Mouse (Mus musculus): ENCODE measurements at regions not wholly inside any gene's neighbourhood (a gene's known extent, or its start where the extent isn't known, plus 50 kb on each side); places are given as distances from the start of the nearest gene placed in this dataset.

GRCm38 (mm10) chr10:118501571-118501970 lies 60.7 kb downstream of the Ifng start:
- WGBS = 88% methylated on average over 3 of the region's 3 CpGs
- H3K4me1 ChIP-seq = no peaks in the 10 kb centered on the region
- H3K4me2 ChIP-seq (replicated peaks) = no peak overlapping the region
- no peak overlapping the region for H3K4me3 ChIP-seq
- no peaks in the 10 kb centered on the region for H3K36me3 ChIP-seq
- no peak overlapping the region for H3K27ac ChIP-seq (replicated peaks)
- no peak overlapping the region for H3K9ac ChIP-seq (replicated peaks)
- ATAC-seq (replicated peaks) = no peak
- no peaks in the 10 kb centered on the region for H3K9me3 ChIP-seq
- no peaks in the 10 kb centered on the region for H3K27me3 ChIP-seq

GRCm38 (mm10) chr10:118504811-118505210 lies 64.0 kb downstream of the Ifng start:
- Histone ChIP-seq H3K4me2 (replicated peaks) (no peak overlapping the region), H3K36me3 (no peaks in the 10 kb centered on the region), H3K27ac (replicated peaks) (no peak overlapping the region), H3K27me3 (no peaks in the 10 kb centered on the region), H3K9ac (replicated peaks) (no peak overlapping the region), H3K4me1 (no peaks in the 10 kb centered on the region), H3K9me3 (no peaks in the 10 kb centered on the region), H3K4me3 (no peak overlapping the region)
- 0 out of 2 replicates have a peak, but pooled peaks have one; percentile 6 for ATAC-seq (replicated peaks)
- WGBS = 35% methylated on average over 4 of the region's 4 CpGs

DNA sequence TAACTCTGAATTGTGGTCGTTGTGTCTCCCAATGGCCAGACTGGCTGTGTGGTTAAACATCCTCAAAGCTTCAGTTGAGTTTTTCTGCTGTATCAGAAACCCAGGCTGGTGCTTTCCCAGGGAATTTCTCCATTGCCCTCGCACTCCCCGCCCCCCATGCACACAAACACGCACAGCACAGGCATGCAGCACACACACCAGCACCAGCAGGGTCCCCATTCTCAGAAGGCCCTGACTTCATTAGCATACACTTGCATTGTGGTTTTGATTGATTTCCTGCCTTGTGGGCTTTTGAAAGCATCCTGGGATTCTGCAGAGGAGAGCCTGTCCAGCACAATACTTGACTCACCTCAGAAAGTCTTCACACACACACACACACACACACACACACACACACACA lies 65.3 kb downstream of the Ifng start:
- H3K27me3 ChIP-seq = no peaks in the 10 kb centered on the region
- no peaks in the 10 kb centered on the region for H3K9me3 ChIP-seq
- ATAC-seq (replicated peaks) = no peak

GRCm38 (mm10) chr10:118507630-118508029 lies 66.8 kb downstream of the Ifng start:
- Histone ChIP-seq H3K4me2 (replicated peaks) (no peak overlapping the region), H3K9me3 (no peaks in the 10 kb centered on the region), H3K36me3 (no peaks in the 10 kb centered on the region), H3K4me1 (no peaks in the 10 kb centered on the region), H3K4me3 (no peak overlapping the region), H3K27ac (replicated peaks) (no peak overlapping the region), H3K9ac (replicated peaks) (no peak overlapping the region), H3K27me3 (no peaks in the 10 kb centered on the region)
- no peak; the same call in 1 of the 2 replicates for ATAC-seq (replicated peaks)
- WGBS = 55% methylated on average over 2 of the region's 2 CpGs

More for the DNA sequence above, 65.3 kb downstream of the Ifng start:
- H3K27ac ChIP-seq (replicated peaks) = no peak overlapping the region
- no peaks in the 10 kb centered on the region for H3K4me1 ChIP-seq
- no peaks in the 10 kb centered on the region for H3K36me3 ChIP-seq
- no peak overlapping the region for H3K9ac ChIP-seq (replicated peaks)
- no peak overlapping the region for H3K4me3 ChIP-seq
- no peak overlapping the region for H3K4me2 ChIP-seq (replicated peaks)
- 35% methylated on average over 4 of the region's 4 CpGs for WGBS

- Histone ChIP-seq H3K4me1 (no peaks in the 10 kb centered on the region), H3K27ac (replicated peaks) (no peak overlapping the region), H3K4me3 (no peak overlapping the region), H3K4me2 (replicated peaks) (no peak overlapping the region), H3K9me3 (no peaks in the 10 kb centered on the region), H3K27me3 (no peaks in the 10 kb centered on the region), H3K36me3 (no peaks in the 10 kb centered on the region), H3K9ac (replicated peaks) (no peak overlapping the region)
- 91% methylated on average over 3 of the region's 3 CpGs for WGBS
- ATAC-seq (replicated peaks) = no peak
These were observed 76.0 kb downstream of the Ifng start for GRCm38 (mm10) chr10:118516839-118517238.

DNA sequence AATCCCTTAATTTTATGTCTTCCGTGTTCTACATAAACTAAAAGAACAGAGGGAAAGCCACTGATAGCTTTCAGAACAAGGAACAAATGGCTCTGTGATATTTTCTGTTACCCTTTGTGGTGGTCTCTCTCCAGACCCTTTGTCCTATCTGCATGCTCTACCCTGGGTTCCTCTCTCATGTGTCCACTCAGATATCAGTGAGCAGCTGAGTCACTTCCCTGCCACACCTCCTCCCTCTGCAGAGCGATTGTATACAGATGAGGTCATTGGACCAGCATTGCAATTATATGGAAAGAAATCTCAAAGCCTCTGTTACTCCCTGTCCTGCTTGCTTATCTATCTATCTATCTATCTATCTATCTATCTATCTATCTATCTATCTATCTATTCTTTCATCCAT lies 77.1 kb downstream of the Ifng start:
- no peaks in the 10 kb centered on the region for H3K9me3 ChIP-seq
- WGBS = 82% methylated on average over 2 of the region's 2 CpGs
- no peak overlapping the region for H3K4me3 ChIP-seq
- H3K9ac ChIP-seq (replicated peaks) = no peak overlapping the region
- no peaks in the 10 kb centered on the region for H3K27me3 ChIP-seq
- H3K27ac ChIP-seq (replicated peaks) = no peak overlapping the region
- no peak for ATAC-seq (replicated peaks)
- H3K36me3 ChIP-seq = no peaks in the 10 kb centered on the region
- H3K4me2 ChIP-seq (replicated peaks) = no peak overlapping the region
- H3K4me1 ChIP-seq = no peaks in the 10 kb centered on the region

DNA sequence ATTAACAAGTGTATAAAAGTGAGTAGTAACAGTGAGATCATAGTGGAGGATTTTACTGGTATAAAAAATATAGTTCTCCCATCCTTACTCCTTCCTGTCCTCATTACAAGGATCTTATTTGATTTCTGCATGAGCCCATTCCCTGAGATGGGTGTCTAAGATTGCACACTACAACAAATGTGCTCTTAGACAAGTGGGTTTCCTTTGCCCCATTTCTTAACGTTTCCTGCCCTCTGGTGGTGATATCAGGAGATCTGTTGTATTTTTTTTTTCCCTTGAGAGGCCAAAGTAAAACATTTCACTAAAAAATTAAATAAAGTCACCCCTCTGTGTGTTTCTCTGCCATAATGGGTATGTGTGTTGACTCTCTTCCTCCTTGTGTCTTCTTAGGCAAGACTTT lies 105.1 kb downstream of the Ifng start:
- Histone ChIP-seq H3K4me2 (replicated peaks) (no peak overlapping the region), H3K9me3 (no peaks in the 10 kb centered on the region), H3K36me3 (no peaks in the 10 kb centered on the region), H3K9ac (replicated peaks) (no peak overlapping the region), H3K27me3 (no peaks in the 10 kb centered on the region), H3K27ac (replicated peaks) (no peak overlapping the region), H3K4me3 (no peak overlapping the region), H3K4me1 (no peaks in the 10 kb centered on the region)
- WGBS = 19% methylated on average over 1 of the region's 1 CpGs
- no peak for ATAC-seq (replicated peaks)

GRCm38 (mm10) chr10:118550201-118550600 lies 109.4 kb downstream of the Ifng start:
- ATAC-seq (replicated peaks) = no peak
- no peak overlapping the region for H3K9ac ChIP-seq (replicated peaks)
- H3K36me3 ChIP-seq = no peaks in the 10 kb centered on the region
- no peak overlapping the region for H3K4me2 ChIP-seq (replicated peaks)
- H3K4me3 ChIP-seq = no peak overlapping the region
- H3K9me3 ChIP-seq = no peaks in the 10 kb centered on the region
- WGBS = 78% methylated on average over 4 of the region's 4 CpGs
- no peaks in the 10 kb centered on the region for H3K27me3 ChIP-seq
- H3K4me1 ChIP-seq = no peaks in the 10 kb centered on the region
- no peak overlapping the region for H3K27ac ChIP-seq (replicated peaks)

DNA sequence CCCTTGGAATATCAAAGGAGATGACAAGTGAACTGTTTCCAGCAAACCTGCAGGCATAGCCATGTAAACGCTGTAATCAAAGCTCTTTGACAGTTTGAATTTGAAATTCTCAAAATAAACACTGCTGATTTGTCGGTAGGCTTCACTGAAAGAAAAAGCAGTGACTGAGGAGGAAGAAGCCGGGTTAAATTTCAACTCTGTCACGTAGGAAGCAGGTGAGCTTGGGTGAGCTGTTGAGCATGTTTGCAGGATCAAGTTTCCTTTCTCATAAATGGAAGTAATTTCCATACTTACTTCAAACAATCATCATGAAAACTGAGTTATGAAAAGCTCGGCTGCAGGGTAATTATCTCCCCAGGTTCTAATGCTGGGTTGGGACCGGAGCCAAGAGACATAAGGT lies 118.0 kb downstream of the Ifng start:
- H3K27ac ChIP-seq (replicated peaks) = no peak overlapping the region
- no peak overlapping the region for H3K9ac ChIP-seq (replicated peaks)
- H3K4me1 ChIP-seq = no peaks in the 10 kb centered on the region
- no peak overlapping the region for H3K4me2 ChIP-seq (replicated peaks)
- ATAC-seq (replicated peaks) = no peak
- H3K27me3 ChIP-seq = no peaks in the 10 kb centered on the region
- no peaks in the 10 kb centered on the region for H3K9me3 ChIP-seq
- H3K36me3 ChIP-seq = no peaks in the 10 kb centered on the region
- 71% methylated on average over 6 of the region's 6 CpGs for whole genome bisulfite sequencing
- H3K4me3 ChIP-seq = no peak overlapping the region

GRCm38 (mm10) chr10:118564041-118564440 lies 123.2 kb downstream of the Ifng start:
- 0 out of 2 replicates have a peak, but pooled peaks cover 5% of the 10 kb centered on the region for H3K4me1 ChIP-seq
- no peaks in the 10 kb centered on the region for H3K9me3 ChIP-seq
- no peak overlapping the region for H3K4me3 ChIP-seq
- H3K27me3 ChIP-seq = no peaks in the 10 kb centered on the region
- peak overlapping the region; percentile 8; the same call in 1 of the 2 replicates for H3K4me2 ChIP-seq (replicated peaks)
- no peak overlapping the region for H3K9ac ChIP-seq (replicated peaks)
- no peaks in the 10 kb centered on the region for H3K36me3 ChIP-seq
- 56% methylated on average over 8 of the region's 8 CpGs for WGBS
- ATAC-seq (replicated peaks) = no peak
- no peak overlapping the region for H3K27ac ChIP-seq (replicated peaks)

DNA sequence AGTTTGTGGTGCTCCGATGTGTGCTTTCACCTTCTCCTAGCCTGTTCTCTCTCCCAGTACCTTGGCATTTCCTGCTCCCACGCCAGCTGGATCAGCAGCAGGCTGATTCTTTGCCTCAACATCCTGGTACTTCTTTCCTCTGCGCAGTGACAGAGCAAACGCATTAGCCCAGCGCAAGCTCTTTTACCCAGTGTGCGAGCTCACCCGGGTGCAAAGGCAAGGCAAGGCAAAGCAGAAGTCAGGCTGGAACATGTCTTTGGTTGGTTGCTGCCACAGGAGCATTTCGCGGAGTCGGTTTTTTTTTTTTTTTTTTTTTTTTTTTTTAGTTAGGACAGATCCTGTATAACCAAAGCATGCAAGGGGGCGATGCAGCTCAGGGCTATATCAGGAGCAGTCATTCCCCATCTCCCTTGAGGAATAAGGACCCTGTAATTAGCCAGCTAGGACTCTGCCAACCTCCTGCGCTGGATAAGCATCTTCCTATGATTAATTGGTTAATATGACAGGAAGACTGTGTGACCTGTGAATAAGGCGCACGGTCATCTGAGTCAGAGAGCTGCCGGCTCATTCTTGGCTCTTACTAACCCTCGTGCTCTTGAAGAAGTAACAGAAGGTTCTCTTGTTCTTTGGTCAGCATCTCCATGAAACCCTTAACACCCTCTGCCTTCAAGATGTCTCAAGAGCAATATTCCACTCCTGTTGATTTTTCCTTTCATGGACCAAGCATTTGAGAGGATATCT lies 123.9 kb downstream of the Ifng start:
- H3K4me3 ChIP-seq = no peak overlapping the region
- H3K36me3 ChIP-seq = no peaks in the 10 kb centered on the region
- no peak for ATAC-seq (replicated peaks)
- H3K9ac ChIP-seq (replicated peaks) = no peak overlapping the region
- no peaks in the 10 kb centered on the region for H3K9me3 ChIP-seq
- H3K27me3 ChIP-seq = no peaks in the 10 kb centered on the region
- H3K4me1 ChIP-seq = 0 out of 2 replicates have a peak, but pooled peaks cover 5% of the 10 kb centered on the region
- H3K27ac ChIP-seq (replicated peaks) = no peak overlapping the region
- WGBS = 71% methylated on average over 16 of the region's 16 CpGs
- H3K4me2 ChIP-seq (replicated peaks) = peak overlapping the region; percentile 8; the same call in 1 of the 2 replicates

GRCm38 (mm10) chr10:118568617-118569016 lies 127.8 kb downstream of the Ifng start:
- WGBS = 82% methylated on average over 10 of the region's 10 CpGs
- Histone ChIP-seq H3K27ac (replicated peaks) (no peak overlapping the region), H3K4me2 (replicated peaks) (no peak overlapping the region), H3K36me3 (no peaks in the 10 kb centered on the region), H3K4me1 (0 out of 2 replicates have a peak, but pooled peaks cover 5% of the 10 kb centered on the region), H3K9me3 (no peaks in the 10 kb centered on the region), H3K4me3 (no peak overlapping the region), H3K27me3 (no peaks in the 10 kb centered on the region), H3K9ac (replicated peaks) (no peak overlapping the region)
- no peak for ATAC-seq (replicated peaks)

DNA sequence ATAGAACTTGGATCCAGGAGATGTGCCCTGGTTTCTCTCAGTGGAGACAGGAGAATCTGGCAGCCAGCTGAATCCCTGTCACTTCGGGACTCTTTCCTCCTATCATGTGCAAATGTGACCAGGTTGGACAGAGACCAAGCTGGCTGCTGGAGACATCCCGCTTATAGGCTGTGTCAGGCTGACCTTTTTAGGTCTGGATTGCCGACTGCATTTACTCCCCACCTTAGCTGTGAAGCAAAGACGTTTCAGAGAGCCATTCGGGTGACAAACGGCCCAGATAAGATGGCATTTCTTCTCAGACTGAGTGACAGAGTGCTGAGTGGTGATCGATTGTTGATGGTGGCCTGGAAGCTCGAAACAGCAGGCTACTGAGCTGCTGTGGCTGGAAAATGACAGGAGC lies 128.6 kb downstream of the Ifng start:
- Histone ChIP-seq H3K27ac (replicated peaks) (no peak overlapping the region), H3K9me3 (no peaks in the 10 kb centered on the region), H3K4me1 (0 out of 2 replicates have a peak, but pooled peaks cover 1% of the 10 kb centered on the region), H3K4me3 (no peak overlapping the region), H3K9ac (replicated peaks) (no peak overlapping the region), H3K36me3 (no peaks in the 10 kb centered on the region), H3K27me3 (no peaks in the 10 kb centered on the region), H3K4me2 (replicated peaks) (no peak overlapping the region)
- WGBS = 66% methylated on average over 8 of the region's 8 CpGs
- ATAC-seq (replicated peaks) = no peak
